Mouse (Mus musculus) neural tube, embryonic 10.5 days (tissue): ENCODE measurements at regions not wholly inside any gene's neighbourhood (a gene's known extent, or its start where the extent isn't known, plus 50 kb on each side); places are given as distances from the start of the nearest gene placed in this dataset.
A peak's percentile ranks its signal among the peaks of the same experiment; 100 is the strongest.

Experiments
- DNase-seq: peaks from one replicate; pipeline ENCODE4 v3.0.0-alpha.2; 2017; ENCODE audit warnings: low spot score; ENCODE audit errors: extremely low spot score

GRCm38 (mm10) chr13:94707371-94708280 lies 81.1 kb upstream of the Tbca start:
- DNase-seq: peak; percentile 68

GRCm38 (mm10) chr13:94708786-94709185 lies 79.9 kb upstream of the Tbca start:
- DNase-seq: peak; percentile 37

GRCm38 (mm10) chr13:94709691-94710573 lies 78.8 kb upstream of the Tbca start:
- peak; percentile 74 for DNase-seq

GRCm38 (mm10) chr13:94710574-94711172 lies 78.0 kb upstream of the Tbca start:
- DNase-seq: peak; percentile 54

GRCm38 (mm10) chr13:94713451-94713850 lies 75.3 kb upstream of the Tbca start:
- no peak for DNase-seq

GRCm38 (mm10) chr13:94721625-94722024 lies 67.1 kb upstream of the Tbca start:
- no peak for DNase-seq
